Mouse (Mus musculus): ENCODE data around the gene Borcs7. TPM values are rescaled to one million over a fixed set of nuclear protein-coding genes. Genes with fewer than 3 reads are reported as not detected.
A peak's percentile ranks its signal among the peaks of the same experiment; 100 is the strongest.

The Borcs7 gene
- polyA plus RNA-seq (2015; fragmentation: Nextera tagmentation; extraction: Ambion mirVana): 22.4 and 24.1 TPM in 2 replicates

GRCm38 (mm10) chr19:46689460-46690372, at the start of gene Borcs7:
TSS of gene Borcs7 (plus strand) at chr19:46689906.
- peak within 1 kb of the TSS; percentile 86 for H3K9ac ChIP-seq
- peak within 1 kb of the TSS; percentile 93 for H3K27ac ChIP-seq
- peak; percentile 98 for ATAC-seq (replicated peaks)
- 2% methylated on average over 44 of the region's 44 CpGs for WGBS
- peak within 1 kb of the TSS; percentile 60 for H3K4me2 ChIP-seq
- H3K4me3 ChIP-seq: peak within 1 kb of the TSS; percentile 83
- no peaks in the 10 kb centered on the region for H3K9me3 ChIP-seq
- H3K36me3 ChIP-seq (replicated peaks): no peaks in the 10 kb centered on the region
- H3K4me1 ChIP-seq: peaks cover 13% of the 10 kb centered on the region
- H3K27me3 ChIP-seq (replicated peaks): no peaks in the 10 kb centered on the region

GRCm38 (mm10) chr19:46640780-46641179, 48.9 kb upstream of the Borcs7 start:
- Histone ChIP-seq H3K36me3 (replicated peaks) (0 out of 2 replicates have a peak, but pooled peaks cover 3% of the 10 kb centered on the region), H3K9me3 (no peaks in the 10 kb centered on the region), H3K4me3 (no peak overlapping the region), H3K27me3 (replicated peaks) (no peaks in the 10 kb centered on the region), H3K4me2 (no peak overlapping the region), H3K4me1 (peaks cover 63% of the 10 kb centered on the region), H3K27ac (peak overlapping the region; percentile 55; the same call in 1 of the 2 replicates), H3K9ac (no peak overlapping the region)
- ATAC-seq (replicated peaks): no peak
- WGBS: 90% methylated on average over 8 of the region's 8 CpGs

GRCm38 (mm10) chr19:46641420-46642085, 48.2 kb upstream of the Borcs7 start:
- Histone ChIP-seq H3K27me3 (replicated peaks) (no peaks in the 10 kb centered on the region), H3K27ac (peak overlapping the region; percentile 55), H3K36me3 (replicated peaks) (0 out of 2 replicates have a peak, but pooled peaks cover 3% of the 10 kb centered on the region), H3K9me3 (no peaks in the 10 kb centered on the region), H3K9ac (no peak overlapping the region), H3K4me3 (no peak overlapping the region), H3K4me2 (no peak overlapping the region), H3K4me1 (peaks cover 59% of the 10 kb centered on the region)
- no peak for ATAC-seq (replicated peaks)
- 66% methylated on average over 19 of the region's 19 CpGs for WGBS

- no peak overlapping the region for H3K9ac ChIP-seq
- WGBS: 65% methylated on average over 22 of the region's 22 CpGs
- H3K27me3 ChIP-seq (replicated peaks): no peaks in the 10 kb centered on the region
- ATAC-seq (replicated peaks): no peak
- H3K4me3 ChIP-seq: no peak overlapping the region
- 0 out of 2 replicates have a peak, but pooled peaks cover 3% of the 10 kb centered on the region for H3K36me3 ChIP-seq (replicated peaks)
- H3K4me1 ChIP-seq: peaks cover 53% of the 10 kb centered on the region
- no peak overlapping the region for H3K4me2 ChIP-seq
- H3K27ac ChIP-seq: peak overlapping the region; percentile 55
- no peaks in the 10 kb centered on the region for H3K9me3 ChIP-seq
These were observed 47.5 kb upstream of the Borcs7 start for GRCm38 (mm10) chr19:46642136-46642753.

GRCm38 (mm10) chr19:46643236-46643635, 46.5 kb upstream of the Borcs7 start:
- Histone ChIP-seq H3K4me1 (peaks cover 50% of the 10 kb centered on the region), H3K27ac (no peak overlapping the region), H3K9me3 (no peaks in the 10 kb centered on the region), H3K4me3 (no peak overlapping the region), H3K36me3 (replicated peaks) (0 out of 2 replicates have a peak, but pooled peaks cover 3% of the 10 kb centered on the region), H3K9ac (no peak overlapping the region), H3K27me3 (replicated peaks) (no peaks in the 10 kb centered on the region), H3K4me2 (no peak overlapping the region)
- 81% methylated on average over 5 of the region's 5 CpGs for WGBS
- no peak for ATAC-seq (replicated peaks)

GRCm38 (mm10) chr19:46644343-46644792, 45.3 kb upstream of the Borcs7 start:
- no peak overlapping the region for H3K4me2 ChIP-seq
- H3K27ac ChIP-seq: peak overlapping the region; percentile 51; the same call in 1 of the 2 replicates
- H3K9ac ChIP-seq: no peak overlapping the region
- WGBS: 79% methylated on average over 10 of the region's 10 CpGs
- H3K4me1 ChIP-seq: peaks cover 50% of the 10 kb centered on the region
- ATAC-seq (replicated peaks): no peak
- H3K4me3 ChIP-seq: no peak overlapping the region
- H3K27me3 ChIP-seq (replicated peaks): no peaks in the 10 kb centered on the region
- no peaks in the 10 kb centered on the region for H3K36me3 ChIP-seq (replicated peaks)
- no peaks in the 10 kb centered on the region for H3K9me3 ChIP-seq

- Histone ChIP-seq H3K36me3 (replicated peaks) (no peaks in the 10 kb centered on the region), H3K9ac (no peak overlapping the region), H3K4me2 (no peak overlapping the region), H3K27ac (peak overlapping the region; percentile 51), H3K27me3 (replicated peaks) (no peaks in the 10 kb centered on the region), H3K9me3 (no peaks in the 10 kb centered on the region), H3K4me1 (peaks cover 50% of the 10 kb centered on the region), H3K4me3 (no peak overlapping the region)
- ATAC-seq (replicated peaks): no peak
- 33% methylated on average over 12 of the region's 12 CpGs for WGBS
These were observed 44.7 kb upstream of the Borcs7 start for GRCm38 (mm10) chr19:46644793-46645602.

- H3K27ac ChIP-seq: peak overlapping the region; percentile 51
- H3K36me3 ChIP-seq (replicated peaks): no peaks in the 10 kb centered on the region
- H3K9ac ChIP-seq: no peak overlapping the region
- H3K4me1 ChIP-seq: peaks cover 45% of the 10 kb centered on the region
- ATAC-seq (replicated peaks): no peak
- no peaks in the 10 kb centered on the region for H3K9me3 ChIP-seq
- 78% methylated on average over 12 of the region's 12 CpGs for WGBS
- no peaks in the 10 kb centered on the region for H3K27me3 ChIP-seq (replicated peaks)
- H3K4me3 ChIP-seq: no peak overlapping the region
- no peak overlapping the region for H3K4me2 ChIP-seq
These were observed 43.6 kb upstream of the Borcs7 start for GRCm38 (mm10) chr19:46646041-46646481.

- H3K4me1 ChIP-seq: peaks cover 33% of the 10 kb centered on the region
- no peak overlapping the region for H3K9ac ChIP-seq
- 89% methylated on average over 3 of the region's 3 CpGs for WGBS
- no peaks in the 10 kb centered on the region for H3K27me3 ChIP-seq (replicated peaks)
- no peaks in the 10 kb centered on the region for H3K9me3 ChIP-seq
- no peak overlapping the region for H3K4me2 ChIP-seq
- no peak overlapping the region for H3K4me3 ChIP-seq
- H3K36me3 ChIP-seq (replicated peaks): peaks cover 4% of the 10 kb centered on the region; the same call in 1 of the 2 replicates
- no peak for ATAC-seq (replicated peaks)
- no peak overlapping the region for H3K27ac ChIP-seq
These were observed 42.5 kb upstream of the Borcs7 start for GRCm38 (mm10) chr19:46647254-46647653.

- peaks cover 27% of the 10 kb centered on the region for H3K4me1 ChIP-seq
- H3K4me2 ChIP-seq: no peak overlapping the region
- H3K27me3 ChIP-seq (replicated peaks): no peaks in the 10 kb centered on the region
- peaks cover 7% of the 10 kb centered on the region; the same call in 1 of the 2 replicates for H3K36me3 ChIP-seq (replicated peaks)
- no peak overlapping the region for H3K4me3 ChIP-seq
- WGBS: 89% methylated on average over 8 of the region's 8 CpGs
- no peaks in the 10 kb centered on the region for H3K9me3 ChIP-seq
- H3K27ac ChIP-seq: no peak overlapping the region
- no peak overlapping the region for H3K9ac ChIP-seq
- ATAC-seq (replicated peaks): no peak
These were observed 41.9 kb upstream of the Borcs7 start for GRCm38 (mm10) chr19:46647850-46648249.

- no peaks in the 10 kb centered on the region for H3K27me3 ChIP-seq (replicated peaks)
- no peak overlapping the region for H3K27ac ChIP-seq
- peaks cover 14% of the 10 kb centered on the region for H3K36me3 ChIP-seq (replicated peaks)
- peaks cover 23% of the 10 kb centered on the region for H3K4me1 ChIP-seq
- no peak overlapping the region for H3K4me2 ChIP-seq
- no peak for ATAC-seq (replicated peaks)
- 95% methylated on average over 14 of the region's 14 CpGs for WGBS
- no peak overlapping the region for H3K9ac ChIP-seq
- no peaks in the 10 kb centered on the region for H3K9me3 ChIP-seq
- no peak overlapping the region for H3K4me3 ChIP-seq
These were observed 41.1 kb upstream of the Borcs7 start for GRCm38 (mm10) chr19:46648565-46648964.

Measured in midbrain, embryonic 15.5 days (tissue).